Mouse (Mus musculus): ENCODE data around the gene Iqschfp. TPM values are rescaled to one million over a fixed set of nuclear protein-coding genes. Genes with fewer than 3 reads are reported as not detected.
"Not testable (repeated sequence)": the region's sequence is repeated elsewhere in the genome, so short reads cannot be mapped to it uniquely, and the experiment has no call there.

Iqschfp gene
- polyA plus RNA-seq, 1 experiment from 2014 or later: not detected

- no peak overlapping the region for H3K27ac ChIP-seq (ENCODE audit: poor library complexity, severe bottlenecking)
- no peak for ATAC-seq (ENCODE audit: insufficient number of reproducible peaks, low FRiP score)
- no peaks in the 10 kb centered on the region for H3K36me3 ChIP-seq
- WGBS: 77% methylated on average over 4 of the region's 4 CpGs
- no peaks in the 10 kb centered on the region for H3K27me3 ChIP-seq (replicated peaks)
- no peak overlapping the region for H3K4me3 ChIP-seq
- H3K9me3 ChIP-seq (replicated peaks): no peaks in the 10 kb centered on the region
- H3K4me1 ChIP-seq (replicated peaks): no peaks in the 10 kb centered on the region
- no peak overlapping the region for H3K9ac ChIP-seq
- no peak overlapping the region for H3K4me2 ChIP-seq
These were observed 200.1 kb downstream of the Iqschfp start for GRCm38 (mm10) chr3:68092108-68092507.

DNA sequence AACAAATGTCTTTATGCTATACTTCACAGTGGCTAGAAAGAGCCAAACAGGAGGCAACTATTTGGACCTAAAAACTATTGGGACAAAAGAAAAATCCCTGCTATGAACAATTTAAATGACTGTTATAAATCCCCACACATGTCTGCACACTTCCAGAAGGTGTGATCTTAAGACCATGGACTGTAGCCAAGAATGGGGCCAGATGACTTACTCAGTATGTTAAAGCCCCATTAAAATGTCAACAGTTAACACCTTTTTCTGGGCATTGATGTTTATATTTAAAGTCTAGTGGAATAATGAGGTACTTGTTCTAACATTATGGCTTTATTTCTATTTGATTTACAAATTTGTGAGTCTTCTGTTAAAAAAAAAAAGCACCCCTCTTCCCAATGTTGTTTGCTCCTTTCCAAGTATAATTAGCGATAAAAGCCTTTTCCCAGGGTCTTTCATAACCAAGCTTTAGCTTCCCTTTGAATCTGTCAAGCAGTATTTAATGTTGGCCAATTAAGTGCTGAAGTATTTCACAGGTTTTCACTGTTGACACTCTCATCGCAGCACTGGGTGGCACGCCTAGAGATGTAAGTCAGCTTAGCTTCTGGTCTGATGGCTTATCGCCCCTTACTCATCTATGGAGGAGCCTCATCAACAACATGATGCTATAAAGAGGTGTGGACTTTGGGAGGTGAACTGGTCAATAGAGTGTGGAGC lies 204.8 kb downstream of the Iqschfp start:
- no peak overlapping the region for H3K9ac ChIP-seq
- no peak for ATAC-seq (ENCODE audit: insufficient number of reproducible peaks, low FRiP score)

GRCm38 (mm10) chr3:68099561-68099960 lies 207.5 kb downstream of the Iqschfp start:
- WGBS: 80% methylated on average over 6 of the region's 6 CpGs
- H3K27me3 ChIP-seq (replicated peaks); H3K36me3 ChIP-seq; H3K4me3 ChIP-seq; H3K27ac ChIP-seq (ENCODE audit: poor library complexity, severe bottlenecking); H3K4me2 ChIP-seq; H3K4me1 ChIP-seq (replicated peaks); H3K9ac ChIP-seq; H3K9me3 ChIP-seq (replicated peaks); ATAC-seq (ENCODE audit: insufficient number of reproducible peaks, low FRiP score): not testable (repeated sequence)

More for the DNA sequence above, 204.8 kb downstream of the Iqschfp start:
- Histone ChIP-seq H3K27me3 (replicated peaks) (no peaks in the 10 kb centered on the region), H3K4me2 (no peak overlapping the region), H3K4me3 (no peak overlapping the region), H3K4me1 (replicated peaks) (no peaks in the 10 kb centered on the region), H3K27ac (ENCODE audit: poor library complexity, severe bottlenecking) (no peak overlapping the region), H3K36me3 (no peaks in the 10 kb centered on the region), H3K9me3 (replicated peaks) (no peaks in the 10 kb centered on the region)
- 80% methylated on average over 4 of the region's 4 CpGs for WGBS

GRCm38 (mm10) chr3:68101343-68101742 lies 209.3 kb downstream of the Iqschfp start:
- no peak overlapping the region for H3K27ac ChIP-seq (ENCODE audit: poor library complexity, severe bottlenecking)
- H3K4me2 ChIP-seq: no peak overlapping the region
- no peaks in the 10 kb centered on the region for H3K36me3 ChIP-seq
- no peaks in the 10 kb centered on the region for H3K9me3 ChIP-seq (replicated peaks)
- ATAC-seq (ENCODE audit: insufficient number of reproducible peaks, low FRiP score): no peak
- no peak overlapping the region for H3K9ac ChIP-seq
- H3K4me1 ChIP-seq (replicated peaks): no peaks in the 10 kb centered on the region
- 62% methylated on average over 4 of the region's 4 CpGs for WGBS
- H3K4me3 ChIP-seq: no peak overlapping the region
- H3K27me3 ChIP-seq (replicated peaks): no peaks in the 10 kb centered on the region

DNA sequence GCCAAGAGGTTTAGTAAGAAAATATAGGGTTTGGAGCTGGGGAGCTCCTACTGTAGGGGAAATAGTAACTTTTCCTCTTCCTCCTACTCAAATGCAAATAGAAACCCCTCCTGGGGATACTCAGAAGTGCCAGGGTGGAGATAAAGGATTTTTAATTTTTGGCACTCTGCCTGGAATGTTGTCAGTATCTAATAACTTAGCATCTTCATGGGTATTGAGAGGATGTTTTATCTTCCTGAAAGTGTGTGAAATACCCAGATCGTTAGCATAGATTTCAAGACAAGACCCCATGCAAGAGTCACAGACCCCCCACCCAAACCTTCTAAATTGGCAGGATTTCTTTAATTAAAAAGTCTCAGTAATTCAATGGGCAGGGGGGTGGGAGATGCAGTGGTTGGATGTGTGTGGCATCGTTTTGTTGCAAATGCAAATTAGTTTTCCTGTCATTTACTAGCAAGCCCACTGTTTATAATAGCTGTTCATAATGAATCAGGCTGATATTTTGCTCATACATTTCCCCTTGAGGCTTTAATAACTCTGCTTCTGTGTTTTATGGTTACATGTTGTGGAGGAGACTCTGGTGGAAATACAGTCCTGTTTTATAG lies 213.2 kb downstream of the Iqschfp start:
- Histone ChIP-seq H3K27ac (ENCODE audit: poor library complexity, severe bottlenecking) (no peak overlapping the region), H3K27me3 (replicated peaks) (no peaks in the 10 kb centered on the region), H3K4me1 (replicated peaks) (no peaks in the 10 kb centered on the region), H3K9me3 (replicated peaks) (no peaks in the 10 kb centered on the region), H3K36me3 (no peaks in the 10 kb centered on the region), H3K9ac (no peak overlapping the region), H3K4me3 (no peak overlapping the region), H3K4me2 (no peak overlapping the region)
- WGBS: 77% methylated on average over 2 of the region's 2 CpGs
- ATAC-seq (ENCODE audit: insufficient number of reproducible peaks, low FRiP score): no peak

DNA sequence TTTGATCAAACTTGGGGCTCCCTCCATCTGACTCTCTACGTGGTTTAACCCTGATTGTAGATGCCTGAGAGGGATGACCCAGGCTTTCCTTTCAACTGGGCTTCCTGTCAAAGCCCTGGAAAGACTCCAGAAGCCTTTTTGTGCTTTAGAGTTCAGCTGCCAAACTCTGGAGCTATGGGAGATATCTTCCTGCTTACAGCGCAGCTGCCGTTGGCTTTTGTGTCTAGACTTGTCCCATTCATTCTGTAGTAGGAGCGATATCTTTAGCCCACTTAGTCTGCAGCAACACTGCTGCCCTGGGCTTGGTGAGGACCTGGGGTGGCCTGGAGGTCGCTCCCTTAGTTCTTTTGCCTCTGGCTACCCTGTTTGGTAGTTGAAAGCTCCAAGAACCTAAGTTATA lies 229.3 kb downstream of the Iqschfp start:
- no peak overlapping the region for H3K9ac ChIP-seq
- H3K9me3 ChIP-seq (replicated peaks): no peaks in the 10 kb centered on the region
- 19% methylated on average over 5 of the region's 5 CpGs for WGBS
- H3K36me3 ChIP-seq: no peaks in the 10 kb centered on the region
- H3K27ac ChIP-seq (ENCODE audit: poor library complexity, severe bottlenecking): peak overlapping the region; percentile 18; the same call in 1 of the 2 replicates
- ATAC-seq (ENCODE audit: insufficient number of reproducible peaks, low FRiP score): peak; percentile 61; the same call in 1 of the 2 replicates
- H3K4me1 ChIP-seq (replicated peaks): peaks cover 8% of the 10 kb centered on the region
- H3K27me3 ChIP-seq (replicated peaks): no peaks in the 10 kb centered on the region
- H3K4me2 ChIP-seq: no peak overlapping the region
- H3K4me3 ChIP-seq: no peak overlapping the region

GRCm38 (mm10) chr3:68126284-68126856 lies 234.3 kb downstream of the Iqschfp start:
- Histone ChIP-seq H3K36me3 (no peaks in the 10 kb centered on the region), H3K27ac (ENCODE audit: poor library complexity, severe bottlenecking) (no peak overlapping the region), H3K27me3 (replicated peaks) (no peaks in the 10 kb centered on the region), H3K4me3 (no peak overlapping the region), H3K9me3 (replicated peaks) (no peaks in the 10 kb centered on the region), H3K4me2 (no peak overlapping the region), H3K9ac (no peak overlapping the region), H3K4me1 (replicated peaks) (peaks cover 6% of the 10 kb centered on the region)
- 71% methylated on average over 6 of the region's 6 CpGs for WGBS
- ATAC-seq (ENCODE audit: insufficient number of reproducible peaks, low FRiP score): no peak

- 76% methylated on average over 1 of the region's 1 CpGs for WGBS
These were observed 238.4 kb downstream of the Iqschfp start for GRCm38 (mm10) chr3:68130386-68130785.

GRCm38 (mm10) chr3:68138833-68139627 lies 247.0 kb downstream of the Iqschfp start:
- H3K27ac ChIP-seq (ENCODE audit: poor library complexity, severe bottlenecking): no peak overlapping the region
- H3K27me3 ChIP-seq (replicated peaks): no peaks in the 10 kb centered on the region
- 74% methylated on average over 5 of the region's 5 CpGs for WGBS
- no peak overlapping the region for H3K4me2 ChIP-seq
- H3K36me3 ChIP-seq: no peaks in the 10 kb centered on the region
- no peak overlapping the region for H3K4me3 ChIP-seq
- H3K9me3 ChIP-seq (replicated peaks): no peaks in the 10 kb centered on the region
- no peak overlapping the region for H3K9ac ChIP-seq
- H3K4me1 ChIP-seq (replicated peaks): no peaks in the 10 kb centered on the region
- ATAC-seq (ENCODE audit: insufficient number of reproducible peaks, low FRiP score): no peak

More at GRCm38 (mm10) chr3:68130386-68130785, 238.4 kb downstream of the Iqschfp start:
- no peaks in the 10 kb centered on the region for H3K36me3 ChIP-seq
- ATAC-seq (ENCODE audit: insufficient number of reproducible peaks, low FRiP score): no peak
- no peak overlapping the region for H3K9ac ChIP-seq
- no peaks in the 10 kb centered on the region for H3K4me1 ChIP-seq (replicated peaks)
- H3K27ac ChIP-seq (ENCODE audit: poor library complexity, severe bottlenecking): no peak overlapping the region
- no peaks in the 10 kb centered on the region for H3K9me3 ChIP-seq (replicated peaks)
- H3K4me3 ChIP-seq: no peak overlapping the region
- H3K4me2 ChIP-seq: no peak overlapping the region
- H3K27me3 ChIP-seq (replicated peaks): no peaks in the 10 kb centered on the region

GRCm38 (mm10) chr3:68150688-68151087 lies 258.7 kb downstream of the Iqschfp start:
- no peaks in the 10 kb centered on the region for H3K9me3 ChIP-seq (replicated peaks)
- H3K9ac ChIP-seq: no peak overlapping the region
- no peak overlapping the region for H3K4me3 ChIP-seq
- H3K4me2 ChIP-seq: no peak overlapping the region
- no peaks in the 10 kb centered on the region for H3K27me3 ChIP-seq (replicated peaks)
- no peak overlapping the region for H3K27ac ChIP-seq (ENCODE audit: poor library complexity, severe bottlenecking)
- H3K4me1 ChIP-seq (replicated peaks): no peaks in the 10 kb centered on the region
- WGBS: 80% methylated on average over 8 of the region's 8 CpGs
- no peaks in the 10 kb centered on the region for H3K36me3 ChIP-seq
- no peak for ATAC-seq (ENCODE audit: insufficient number of reproducible peaks, low FRiP score)

- H3K9ac ChIP-seq: no peak overlapping the region
- no peaks in the 10 kb centered on the region for H3K36me3 ChIP-seq
- ATAC-seq (ENCODE audit: insufficient number of reproducible peaks, low FRiP score): no peak
- WGBS: 69% methylated on average over 1 of the region's 1 CpGs
- H3K9me3 ChIP-seq (replicated peaks): no peaks in the 10 kb centered on the region
- H3K27ac ChIP-seq (ENCODE audit: poor library complexity, severe bottlenecking): no peak overlapping the region
- no peaks in the 10 kb centered on the region for H3K4me1 ChIP-seq (replicated peaks)
- H3K4me3 ChIP-seq: no peak overlapping the region
- no peaks in the 10 kb centered on the region for H3K27me3 ChIP-seq (replicated peaks)
- no peak overlapping the region for H3K4me2 ChIP-seq
These were observed 268.1 kb downstream of the Iqschfp start for GRCm38 (mm10) chr3:68160175-68160574.

All from heart, embryonic 12.5 days (tissue).